Mouse (Mus musculus): ENCODE results near the gene Magi3. TPM values are rescaled to one million over a fixed set of nuclear protein-coding genes. Genes with fewer than 3 reads are reported as not detected.

Gene Magi3
- polyA plus RNA-seq, 1 experiment: 0.92 TPM

DNA sequence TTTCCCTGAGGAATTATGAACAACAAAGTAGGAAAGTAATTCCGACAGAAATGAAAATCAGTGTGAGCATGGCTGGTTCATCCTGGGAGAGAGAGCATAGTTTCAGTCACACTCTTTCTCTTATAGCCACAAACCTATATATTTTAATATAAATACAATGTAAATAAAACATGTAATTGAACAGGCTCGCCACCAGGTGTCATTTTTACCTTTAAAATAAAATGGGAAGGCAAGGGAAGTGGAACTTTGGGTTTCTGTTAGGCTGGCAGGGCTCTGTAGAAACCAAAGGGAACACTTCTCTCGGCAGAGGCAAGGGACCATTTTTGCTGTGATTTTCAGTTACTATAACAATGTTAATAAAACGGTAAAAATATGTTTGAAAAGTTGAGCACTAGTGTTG, 200.7 kb downstream of the Magi3 start:
- WGBS: 67% methylated on average over 4 of the region's 4 CpGs
- no peak for DNase-seq (ENCODE audit: low read depth in 1 of 2, low spot score in 2 of 2)
- TF ChIP-seq CTCF (IDR thresholded peaks at IDR 0.05; ENCODE audit: extremely low read depth, insufficient read depth, insufficient read length, insufficient replicate concordance): no peak
- TF ChIP-seq POLR2A (IDR thresholded peaks at IDR 0.05; ENCODE audit: low read depth, low read length): no peak

DNA sequence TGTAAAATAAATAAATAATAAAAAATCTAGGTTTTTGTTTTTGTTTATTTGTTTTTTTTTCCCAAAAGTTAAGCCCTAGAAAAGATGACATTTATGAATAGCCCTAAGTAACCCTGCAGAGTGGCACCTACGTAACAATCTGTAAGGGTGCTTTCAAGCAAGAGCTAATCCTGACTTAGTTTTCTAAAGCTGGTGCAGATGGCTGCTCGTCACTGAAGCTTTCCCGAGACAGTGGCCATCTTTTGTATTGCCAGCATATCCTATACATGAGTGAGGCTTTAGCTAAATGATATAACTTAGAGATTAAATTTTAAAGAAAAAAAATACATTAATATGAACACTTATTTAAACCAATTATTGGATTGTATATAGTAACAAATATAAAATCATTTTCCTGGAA, 202.2 kb downstream of the Magi3 start:
- H3K27me3 ChIP-seq (ENCODE audit: control insufficient read depth, insufficient read depth, low read length): no peaks in the 10 kb centered on the region
- 92% methylated on average over 3 of the region's 3 CpGs for WGBS
- no peaks in the 10 kb centered on the region for H3K4me1 ChIP-seq (ENCODE audit: control insufficient read depth, insufficient read depth, insufficient read length)
- H3K36me3 ChIP-seq (ENCODE audit: control insufficient read depth, insufficient read depth, low read length): peaks cover 9% of the 10 kb centered on the region
- DNase-seq (ENCODE audit: low read depth in 1 of 2, low spot score in 2 of 2): no peak
- TF ChIP-seq CTCF (IDR thresholded peaks at IDR 0.05; ENCODE audit: extremely low read depth, insufficient read depth, insufficient read length, insufficient replicate concordance) (no peak), POLR2A (IDR thresholded peaks at IDR 0.05; ENCODE audit: low read depth, low read length) (no peak)
- no peak overlapping the region for H3K4me3 ChIP-seq (ENCODE audit: extremely low read depth, insufficient read depth, insufficient read length)
- H3K27ac ChIP-seq (ENCODE audit: insufficient read depth, low read length): no peak overlapping the region

More for the DNA sequence above, 200.7 kb downstream of the Magi3 start:
- no peaks in the 10 kb centered on the region for H3K4me1 ChIP-seq (ENCODE audit: control insufficient read depth, insufficient read depth, insufficient read length)
- no peaks in the 10 kb centered on the region for H3K27me3 ChIP-seq (ENCODE audit: control insufficient read depth, insufficient read depth, low read length)
- no peak overlapping the region for H3K4me3 ChIP-seq (ENCODE audit: extremely low read depth, insufficient read depth, insufficient read length)
- no peak overlapping the region for H3K27ac ChIP-seq (ENCODE audit: insufficient read depth, low read length)
- H3K36me3 ChIP-seq (ENCODE audit: control insufficient read depth, insufficient read depth, low read length): peaks cover 9% of the 10 kb centered on the region

DNA sequence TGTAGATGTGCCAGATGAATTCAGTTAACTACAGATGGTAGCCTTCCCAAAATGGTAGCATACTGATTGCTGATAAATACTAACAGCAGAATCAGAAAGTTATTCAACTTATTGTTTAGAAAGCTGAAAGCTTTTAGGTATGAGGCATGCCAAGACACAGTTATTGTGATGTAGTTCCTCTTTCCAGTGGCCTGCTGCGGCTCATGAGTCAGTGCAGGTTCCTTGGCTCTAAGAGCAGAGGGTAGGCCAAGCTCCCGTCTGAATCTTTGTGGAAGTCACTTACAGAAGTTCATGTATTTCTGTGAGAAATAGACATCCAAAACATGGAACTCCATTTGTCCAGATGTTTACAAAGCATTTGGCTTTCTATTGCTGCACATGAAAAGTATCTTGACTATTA, 208.2 kb downstream of the Magi3 start:
- 25% methylated on average over 2 of the region's 2 CpGs for WGBS
- Histone ChIP-seq H3K4me1 (ENCODE audit: control insufficient read depth, insufficient read depth, insufficient read length) (no peaks in the 10 kb centered on the region), H3K36me3 (ENCODE audit: control insufficient read depth, insufficient read depth, low read length) (peaks cover 12% of the 10 kb centered on the region), H3K27ac (ENCODE audit: insufficient read depth, low read length) (no peak overlapping the region), H3K4me3 (ENCODE audit: extremely low read depth, insufficient read depth, insufficient read length) (no peak overlapping the region), H3K27me3 (ENCODE audit: control insufficient read depth, insufficient read depth, low read length) (no peaks in the 10 kb centered on the region)
- TF ChIP-seq POLR2A (IDR thresholded peaks at IDR 0.05; ENCODE audit: low read depth, low read length): no peak
- no peak for TF ChIP-seq CTCF (IDR thresholded peaks at IDR 0.05; ENCODE audit: extremely low read depth, insufficient read depth, insufficient read length, insufficient replicate concordance)
- no peak for DNase-seq (ENCODE audit: low read depth in 1 of 2, low spot score in 2 of 2)

DNA sequence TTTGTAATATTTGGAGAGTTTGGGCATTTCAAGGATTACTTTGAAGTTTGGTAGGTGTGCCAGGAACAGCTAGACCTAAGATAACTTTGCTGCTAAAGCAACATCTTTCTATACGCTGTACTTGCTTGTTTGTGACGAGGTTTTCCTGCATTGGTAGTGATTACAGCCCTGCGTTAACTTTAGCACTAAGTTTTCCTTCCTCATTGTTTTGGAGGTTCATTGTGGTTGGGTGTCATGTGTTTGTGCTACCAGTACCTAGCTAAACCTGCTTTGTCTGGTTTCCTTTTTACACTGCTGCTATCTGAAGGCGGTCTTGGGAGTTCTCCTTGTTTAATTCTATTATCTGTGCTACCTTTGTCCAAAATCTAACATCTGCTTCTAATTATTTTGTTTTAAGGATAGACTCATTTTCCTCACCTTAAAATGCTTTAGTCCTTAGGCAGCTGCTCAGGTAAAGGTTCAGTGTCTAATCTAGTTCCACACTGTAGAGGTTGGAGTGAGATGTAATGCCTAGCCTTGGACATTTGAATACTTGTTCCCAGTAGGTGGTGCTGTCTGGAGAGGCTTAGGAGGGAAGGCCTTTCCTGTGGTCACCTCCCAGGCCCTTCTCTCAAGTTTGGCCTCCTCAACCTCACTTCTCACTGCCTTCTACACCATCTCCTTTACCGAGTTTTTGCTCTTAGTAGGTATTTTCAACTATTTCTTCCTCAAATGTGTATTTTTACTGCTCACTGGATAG, 210.1 kb downstream of the Magi3 start:
- TF ChIP-seq POLR2A (IDR thresholded peaks at IDR 0.05; ENCODE audit: low read depth, low read length) (no peak), CTCF (IDR thresholded peaks at IDR 0.05; ENCODE audit: extremely low read depth, insufficient read depth, insufficient read length, insufficient replicate concordance) (no peak)
- Histone ChIP-seq H3K36me3 (ENCODE audit: control insufficient read depth, insufficient read depth, low read length) (peaks cover 15% of the 10 kb centered on the region), H3K4me3 (ENCODE audit: extremely low read depth, insufficient read depth, insufficient read length) (no peak overlapping the region), H3K27me3 (ENCODE audit: control insufficient read depth, insufficient read depth, low read length) (no peaks in the 10 kb centered on the region), H3K4me1 (ENCODE audit: control insufficient read depth, insufficient read depth, insufficient read length) (no peaks in the 10 kb centered on the region), H3K27ac (ENCODE audit: insufficient read depth, low read length) (no peak overlapping the region)
- 73% methylated on average over 5 of the region's 5 CpGs for WGBS
- DNase-seq (ENCODE audit: low read depth in 1 of 2, low spot score in 2 of 2): no peak

DNA sequence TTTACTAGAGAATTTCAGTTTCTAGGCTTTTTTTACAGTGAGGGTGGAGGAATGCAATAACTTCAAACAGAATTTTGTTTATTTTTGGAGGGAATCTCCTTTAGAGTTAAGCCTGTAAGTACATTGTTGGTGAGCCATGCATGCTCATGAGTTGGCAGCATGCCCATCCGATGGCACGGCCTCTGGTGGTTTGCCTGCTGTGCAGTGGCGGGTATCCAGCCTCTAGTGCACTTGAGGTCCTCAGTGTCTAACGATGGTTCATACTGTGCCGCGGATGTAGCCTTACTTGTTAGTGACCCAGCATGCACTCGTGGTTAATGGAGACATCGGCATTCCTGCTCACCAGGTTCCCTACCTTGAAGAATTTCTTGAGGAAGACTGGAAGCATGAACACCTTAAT, 212.7 kb downstream of the Magi3 start:
- Histone ChIP-seq H3K27me3 (ENCODE audit: control insufficient read depth, insufficient read depth, low read length) (no peaks in the 10 kb centered on the region), H3K27ac (ENCODE audit: insufficient read depth, low read length) (no peak overlapping the region), H3K4me1 (ENCODE audit: control insufficient read depth, insufficient read depth, insufficient read length) (no peaks in the 10 kb centered on the region), H3K36me3 (ENCODE audit: control insufficient read depth, insufficient read depth, low read length) (peaks cover 23% of the 10 kb centered on the region), H3K4me3 (ENCODE audit: extremely low read depth, insufficient read depth, insufficient read length) (no peak overlapping the region)
- TF ChIP-seq CTCF (IDR thresholded peaks at IDR 0.05; ENCODE audit: extremely low read depth, insufficient read depth, insufficient read length, insufficient replicate concordance) (no peak), POLR2A (IDR thresholded peaks at IDR 0.05; ENCODE audit: low read depth, low read length) (no peak)
- DNase-seq (ENCODE audit: low read depth in 1 of 2, low spot score in 2 of 2): no peak
- WGBS: 83% methylated on average over 8 of the region's 8 CpGs

DNA sequence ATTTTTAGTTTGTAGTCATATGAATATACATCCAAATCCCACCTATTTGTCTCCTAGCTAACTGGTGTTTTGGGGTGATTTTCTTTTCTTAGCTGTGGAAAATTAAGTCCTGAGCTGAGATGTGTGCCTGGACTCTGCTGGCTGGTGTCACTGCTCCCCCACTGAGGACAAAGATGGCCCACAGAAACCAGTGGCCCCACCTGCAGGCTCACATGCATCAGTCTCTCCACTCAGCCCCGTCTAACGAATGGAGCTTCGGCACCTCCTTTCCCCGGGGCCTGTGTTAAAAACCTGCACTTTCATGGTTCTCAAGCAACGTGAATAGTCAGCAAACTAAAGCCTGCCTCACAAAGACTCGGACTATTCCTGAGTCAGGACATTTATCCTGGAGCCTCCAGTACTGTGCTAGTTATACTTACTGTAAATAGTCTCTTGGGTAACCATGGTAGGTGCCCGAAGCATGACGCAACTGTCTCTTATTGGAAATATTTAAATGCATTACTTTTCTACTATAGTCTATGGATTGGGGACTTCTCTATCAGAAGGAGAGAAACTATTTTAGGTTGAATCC, 213.2 kb downstream of the Magi3 start:
- 94% methylated on average over 8 of the region's 8 CpGs for WGBS
- no peak overlapping the region for H3K27ac ChIP-seq (ENCODE audit: insufficient read depth, low read length)

DNA sequence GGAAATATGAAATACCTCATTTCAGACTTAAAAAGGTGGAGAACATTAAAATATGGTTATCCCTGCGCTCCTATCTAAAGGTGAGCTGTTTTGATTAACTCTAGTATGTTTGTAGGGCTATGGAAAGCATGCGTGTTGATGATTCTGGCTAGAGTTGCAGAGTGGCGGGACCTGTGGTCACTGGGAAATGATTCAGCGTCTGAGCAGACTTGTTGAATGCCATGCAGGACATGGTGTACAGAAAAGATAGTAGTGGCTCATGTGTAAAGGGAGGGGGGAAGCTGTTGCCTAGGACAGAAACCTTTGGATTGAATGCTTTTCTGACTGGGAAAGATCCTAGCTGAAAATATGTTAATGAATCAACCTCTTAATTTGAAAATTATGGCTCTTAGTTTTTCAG, 221.4 kb downstream of the Magi3 start:
- Histone ChIP-seq H3K27me3 (ENCODE audit: control insufficient read depth, insufficient read depth, low read length) (no peaks in the 10 kb centered on the region), H3K4me3 (ENCODE audit: extremely low read depth, insufficient read depth, insufficient read length) (no peak overlapping the region), H3K36me3 (ENCODE audit: control insufficient read depth, insufficient read depth, low read length) (peaks cover 13% of the 10 kb centered on the region), H3K4me1 (ENCODE audit: control insufficient read depth, insufficient read depth, insufficient read length) (no peaks in the 10 kb centered on the region), H3K27ac (ENCODE audit: insufficient read depth, low read length) (no peak overlapping the region)
- TF ChIP-seq POLR2A (IDR thresholded peaks at IDR 0.05; ENCODE audit: low read depth, low read length) (no peak), CTCF (IDR thresholded peaks at IDR 0.05; ENCODE audit: extremely low read depth, insufficient read depth, insufficient read length, insufficient replicate concordance) (no peak)
- 78% methylated on average over 4 of the region's 4 CpGs for WGBS
- DNase-seq (ENCODE audit: low read depth in 1 of 2, low spot score in 2 of 2): no peak

More for the DNA sequence above, 213.2 kb downstream of the Magi3 start:
- Histone ChIP-seq H3K27me3 (ENCODE audit: control insufficient read depth, insufficient read depth, low read length) (no peaks in the 10 kb centered on the region), H3K36me3 (ENCODE audit: control insufficient read depth, insufficient read depth, low read length) (peaks cover 23% of the 10 kb centered on the region), H3K4me1 (ENCODE audit: control insufficient read depth, insufficient read depth, insufficient read length) (no peaks in the 10 kb centered on the region), H3K4me3 (ENCODE audit: extremely low read depth, insufficient read depth, insufficient read length) (no peak overlapping the region)
- no peak for DNase-seq (ENCODE audit: low read depth in 1 of 2, low spot score in 2 of 2)
- TF ChIP-seq POLR2A (IDR thresholded peaks at IDR 0.05; ENCODE audit: low read depth, low read length) (no peak), CTCF (IDR thresholded peaks at IDR 0.05; ENCODE audit: extremely low read depth, insufficient read depth, insufficient read length, insufficient replicate concordance) (no peak)
